Mouse (Mus musculus) liver, embryonic 15.5 days (tissue): Measurements from ENCODE around the gene Atf1. TPM values are rescaled to one million over a fixed set of nuclear protein-coding genes. Genes with fewer than 3 reads are reported as not detected.

ENCODE experiments used
- polyA plus RNA-seq: library from polyadenylated mRNA; unstranded; fragments of >200 nt; fragmentation: Nextera tagmentation; extraction: Ambion mirVana; gene quantifications from 2 replicates; pipeline ENCODE4 v1.2.1, GENCODE M21; 2015

Gene Atf1
- polyA plus RNA-seq, 1 experiment from 2014 or later: 34.4 TPM

Other genes starting within 250 kb of the Atf1 start
- gene Dip2b, start 189.2 kb upstream of the Atf1 start, polyA plus RNA-seq: 2.4 and 2.5 TPM in 2 replicates
- not detected in 2 replicates for gene Tmprss12, start 53.0 kb downstream of the Atf1 start, polyA plus RNA-seq
- gene Mettl7a1, start 76.3 kb downstream of the Atf1 start, polyA plus RNA-seq: 8.9 and 9.7 TPM in 2 replicates
- gene Mettl7a3, start 107.1 kb downstream of the Atf1 start, polyA plus RNA-seq: not detected in 2 replicates
- gene Methig1, start 125.3 kb downstream of the Atf1 start, polyA plus RNA-seq: 0.17 and 0.25 TPM in 2 replicates
- not detected in 2 replicates for gene Mettl7a2, start 125.4 kb downstream of the Atf1 start, polyA plus RNA-seq
- gene Higd1c, start 136.7 kb downstream of the Atf1 start, polyA plus RNA-seq: not detected in 2 replicates
- gene Gm5475, start 194.3 kb downstream of the Atf1 start, polyA plus RNA-seq: 0.05 TPM in 2 replicates
- gene Slc11a2, start 197.3 kb downstream of the Atf1 start, polyA plus RNA-seq: 39.7 and 43.9 TPM in 2 replicates
- gene Letmd1, start 241.2 kb downstream of the Atf1 start, polyA plus RNA-seq: 11.9 and 14.3 TPM in 2 replicates